Mouse (Mus musculus) forebrain, embryonic 14.5 days (tissue): ENCODE data around the gene Ctss. TPM values are rescaled to one million over a fixed set of nuclear protein-coding genes. Genes with fewer than 3 reads are reported as not detected.
A peak's percentile ranks its signal among the peaks of the same experiment; 100 is the strongest.

Source experiments
- ATAC-seq: fragments of 200-750 bp; cut with Nextera tagmentation; 2 replicates; pipeline ENCODE4 v1.8.0; 2017; ENCODE audit warnings: mild to moderate bottlenecking, moderate library complexity
- DNase-seq: peaks from one replicate; pipeline ENCODE4 v3.0.0-alpha.2; 2015; ENCODE audit warnings: low spot score
- H3K27ac ChIP-seq: fragments of 300-500 bp; sonication (generic); 2 replicates; pipeline ENCODE4 v1.5.1; 2014; ENCODE audit warnings: low read depth, mild to moderate bottlenecking, control low read depth, low read length, moderate library complexity
- H3K27me3 ChIP-seq: fragments of 300-500 bp; sonication (generic); replicated peaks from 2 replicates; pipeline ENCODE4 v1.6.1; 2014; ENCODE audit warnings: low read length, control low read depth, mixed read lengths; ENCODE audit not compliant: control insufficient read depth, insufficient read depth
- H3K36me3 ChIP-seq: fragments of 300-500 bp; sonication (generic); 2 replicates; pipeline ENCODE4 v1.6.1; 2014; ENCODE audit warnings: low read length, control low read depth; ENCODE audit not compliant: control insufficient read depth, insufficient read depth
- H3K4me1 ChIP-seq: fragments of 300-500 bp; sonication (generic); 2 replicates; pipeline ENCODE4 v1.6.1; 2014; ENCODE audit warnings: antibody characterized with exemption, low read length, control low read depth; ENCODE audit not compliant: control insufficient read depth, insufficient read depth
- H3K4me2 ChIP-seq: fragments of 300-500 bp; sonication (generic); 2 replicates; pipeline ENCODE4 v1.6.1; 2014; ENCODE audit warnings: mild to moderate bottlenecking, control low read depth, low read length
- H3K4me3 ChIP-seq: fragments of 300-500 bp; sonication (generic); 2 replicates; pipeline ENCODE4 v1.5.1; 2014; ENCODE audit warnings: low read depth, low read length, control low read depth
- H3K9ac ChIP-seq: fragments of 300-500 bp; sonication (generic); 2 replicates; pipeline ENCODE4 v1.6.1; 2014; ENCODE audit warnings: mild to moderate bottlenecking, low read length, control low read depth, moderate library complexity
- H3K9me3 ChIP-seq: fragments of 300-500 bp; sonication (generic); replicated peaks from 2 replicates; pipeline ENCODE4 v1.6.1; 2016; ENCODE audit warnings: low read length, control low read depth, mixed read lengths; ENCODE audit not compliant: control insufficient read depth
- WGBS: fragments of 180-500 bp; shearing (Covaris S2); extraction: QIAGEN DNeasy Blood & Tissue Kit; methylation state at CpG from one replicate; pipeline ENCODE4 v1.1.7; 2014; 5-methylcytosine and 5-hydroxymethylcytosine counted together
- polyA plus RNA-seq: library from polyadenylated mRNA; unstranded; fragments of >200 nt; fragmentation: Nextera tagmentation; extraction: Ambion mirVana; gene quantifications from 2 replicates; pipeline ENCODE4 v1.2.1, GENCODE M21; 2014

The Ctss gene
- polyA plus RNA-seq, 1 experiment from 2014 or later: 14.4 TPM

DNA sequence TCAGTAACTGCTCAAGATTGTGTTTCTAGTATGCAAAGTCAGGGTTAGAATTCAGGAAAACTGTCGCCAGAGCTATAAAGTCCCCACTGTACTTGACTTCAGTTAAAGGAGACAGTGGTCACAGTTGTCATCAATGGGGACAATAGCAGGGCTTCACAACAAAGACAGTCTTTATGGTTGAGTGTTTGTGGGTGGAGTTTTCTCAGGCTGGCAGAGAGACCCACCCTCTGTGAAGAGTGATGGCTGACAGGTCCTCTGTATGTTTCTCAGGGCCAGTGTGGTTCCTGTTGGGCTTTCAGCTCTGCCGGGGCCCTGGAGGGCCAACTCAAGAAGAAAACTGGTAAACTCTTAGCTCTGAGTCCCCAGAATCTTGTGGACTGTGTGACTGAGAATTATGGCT is 24.3 kb upstream of the Ctss start:
- no peaks in the 10 kb centered on the region for H3K27me3 ChIP-seq
- H3K9ac ChIP-seq: no peak overlapping the region
- DNase-seq (no peak), ATAC-seq (no peak)
- no peak overlapping the region for H3K4me3 ChIP-seq
- no peaks in the 10 kb centered on the region for H3K4me1 ChIP-seq
- H3K36me3 ChIP-seq: 0 out of 2 replicates have a peak, but pooled peaks cover 5% of the 10 kb centered on the region
- no peak overlapping the region for H3K27ac ChIP-seq
- H3K4me2 ChIP-seq: no peak overlapping the region
- H3K9me3 ChIP-seq: no peaks in the 10 kb centered on the region
- 59% methylated on average over 2 of the region's 2 CpGs for WGBS

DNA sequence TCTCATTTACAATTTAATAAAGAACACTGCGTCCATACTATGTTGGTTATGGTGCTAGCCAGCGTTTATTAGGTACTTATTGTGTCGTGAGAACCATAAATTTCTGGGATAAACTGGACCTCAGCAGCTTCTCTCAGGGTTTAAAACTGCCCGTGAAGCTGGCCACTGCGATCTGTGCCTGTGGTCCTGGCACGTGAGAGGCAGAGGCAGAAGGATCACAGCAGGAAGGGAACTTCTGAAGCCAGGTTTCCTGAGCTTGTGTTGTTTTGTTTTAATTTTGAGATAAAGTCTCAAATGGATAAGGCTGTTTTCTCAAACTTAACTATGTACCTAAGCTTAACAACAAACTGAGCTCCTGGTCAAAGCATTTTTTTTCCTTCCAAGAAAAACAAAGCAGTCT is 17.2 kb upstream of the Ctss start:
- DNase-seq: no peak
- 78% methylated on average over 6 of the region's 6 CpGs for WGBS

DNA sequence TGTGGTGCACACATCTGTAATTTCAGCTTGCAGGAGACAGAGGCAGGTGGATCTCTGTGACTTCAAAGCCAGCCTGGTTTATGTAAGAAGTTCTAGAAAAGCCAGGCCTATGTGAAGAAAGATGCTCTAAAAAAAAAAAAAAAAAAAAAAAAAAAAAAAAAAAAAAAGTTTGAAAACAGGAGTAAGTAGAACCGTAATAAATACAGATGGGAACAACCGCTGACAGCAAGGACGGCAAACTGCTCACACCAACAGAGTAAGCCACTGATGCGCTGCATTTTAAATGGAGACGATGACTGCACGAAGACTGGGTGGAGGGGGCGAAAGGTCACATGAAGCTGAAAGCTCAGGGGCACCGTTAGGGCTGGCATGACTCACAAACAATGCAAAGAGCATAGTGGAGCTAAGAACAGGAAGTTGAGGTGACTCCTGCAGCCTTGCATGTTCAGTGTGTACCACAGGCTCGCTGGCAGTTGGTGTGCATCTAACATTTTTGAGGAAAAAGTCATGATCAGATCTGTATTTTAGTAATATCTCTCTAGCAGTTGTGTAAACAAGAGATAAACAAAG is 14.9 kb upstream of the Ctss start:
- H3K4me3 ChIP-seq: no peak overlapping the region
- 86% methylated on average over 9 of the region's 9 CpGs for WGBS
- no peaks in the 10 kb centered on the region for H3K9me3 ChIP-seq
- H3K27me3 ChIP-seq: no peaks in the 10 kb centered on the region
- H3K27ac ChIP-seq: no peak overlapping the region
- ATAC-seq (no peak), DNase-seq (no peak)
- H3K9ac ChIP-seq: no peak overlapping the region
- 0 out of 2 replicates have a peak, but pooled peaks cover 2% of the 10 kb centered on the region for H3K36me3 ChIP-seq
- H3K4me1 ChIP-seq: no peaks in the 10 kb centered on the region
- H3K4me2 ChIP-seq: no peak overlapping the region

More for the DNA sequence above, 17.2 kb upstream of the Ctss start:
- Histone ChIP-seq H3K4me2 (no peak overlapping the region), H3K27ac (no peak overlapping the region), H3K27me3 (no peaks in the 10 kb centered on the region), H3K9me3 (no peaks in the 10 kb centered on the region), H3K9ac (no peak overlapping the region), H3K4me1 (no peaks in the 10 kb centered on the region), H3K4me3 (no peak overlapping the region), H3K36me3 (0 out of 2 replicates have a peak, but pooled peaks cover 5% of the 10 kb centered on the region)
- no peak for ATAC-seq

DNA sequence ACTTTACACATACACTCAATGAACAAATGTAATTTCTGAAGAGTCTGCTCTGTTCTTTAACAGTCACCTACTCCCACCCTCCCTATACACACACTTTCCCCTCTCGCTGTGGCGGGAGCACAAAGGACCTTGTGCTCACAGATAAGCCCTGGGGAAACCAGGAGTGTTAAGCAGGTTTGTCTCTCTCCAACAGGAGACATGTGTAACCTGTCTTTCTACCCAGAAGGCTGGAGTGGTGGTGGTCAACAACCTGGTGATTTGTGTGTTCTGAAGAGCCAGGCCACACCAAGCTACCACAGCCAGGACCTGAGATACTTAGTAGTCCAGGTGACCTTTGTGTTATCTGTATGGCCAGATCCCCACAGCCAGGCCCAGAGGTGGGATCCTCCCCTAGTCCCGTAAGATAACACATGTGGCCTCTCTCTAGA is 10.0 kb upstream of the Ctss start:
- no peaks in the 10 kb centered on the region for H3K9me3 ChIP-seq
- no peak overlapping the region for H3K4me3 ChIP-seq
- DNase-seq: no peak
- no peak overlapping the region for H3K9ac ChIP-seq
- no peaks in the 10 kb centered on the region for H3K4me1 ChIP-seq
- no peak overlapping the region for H3K27ac ChIP-seq
- no peak for ATAC-seq
- H3K36me3 ChIP-seq: no peaks in the 10 kb centered on the region
- H3K27me3 ChIP-seq: no peaks in the 10 kb centered on the region
- no peak overlapping the region for H3K4me2 ChIP-seq
- WGBS: 95% methylated on average over 3 of the region's 3 CpGs

DNA sequence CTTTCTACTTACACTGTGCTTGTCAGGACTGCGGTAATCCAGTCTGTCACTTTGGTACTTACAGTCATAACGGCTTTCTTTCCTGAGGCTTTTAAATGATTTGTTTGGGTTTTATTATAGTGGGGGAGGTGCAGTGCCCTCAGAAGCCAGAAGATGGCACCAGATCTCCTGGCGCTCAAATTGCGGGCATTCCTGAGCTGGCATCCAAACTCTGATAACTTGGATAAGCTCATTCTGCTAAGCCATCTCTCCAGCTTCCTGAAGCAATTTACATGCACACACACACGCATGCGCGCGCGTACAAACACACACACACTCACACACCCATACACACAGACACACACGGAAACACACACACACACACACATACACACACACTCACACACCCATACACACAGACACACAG is 9.1 kb upstream of the Ctss start:
- WGBS: 25% methylated on average over 10 of the region's 10 CpGs
- Histone ChIP-seq H3K4me2 (no peak overlapping the region), H3K36me3 (no peaks in the 10 kb centered on the region), H3K27me3 (no peaks in the 10 kb centered on the region), H3K4me3 (no peak overlapping the region), H3K4me1 (no peaks in the 10 kb centered on the region), H3K27ac (no peak overlapping the region), H3K9ac (no peak overlapping the region), H3K9me3 (no peaks in the 10 kb centered on the region)
- peak; percentile 87 for DNase-seq
- ATAC-seq: peak; percentile 70

DNA sequence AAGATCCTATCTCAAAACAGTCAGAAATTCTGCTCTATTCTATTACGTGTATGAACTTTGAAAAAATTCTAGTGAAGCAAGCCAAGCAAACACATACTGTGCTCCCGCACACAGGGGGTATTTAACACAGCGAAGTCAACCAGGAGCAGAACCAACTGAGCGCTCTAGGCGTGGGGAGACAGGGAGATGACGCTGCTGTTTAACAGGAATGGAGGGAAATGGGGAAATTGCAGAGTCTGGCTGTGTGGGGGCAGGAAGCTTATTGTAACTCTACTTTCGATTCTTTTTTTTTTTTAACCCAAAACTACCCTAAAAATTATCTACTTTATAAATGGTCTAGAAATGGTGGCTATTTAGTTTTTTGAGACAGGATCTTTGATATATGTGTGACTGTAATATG is 7.7 kb upstream of the Ctss start:
- DNase-seq (no peak), ATAC-seq (no peak)
- no peak overlapping the region for H3K4me2 ChIP-seq
- H3K27ac ChIP-seq: no peak overlapping the region
- H3K4me3 ChIP-seq: no peak overlapping the region
- H3K9me3 ChIP-seq: no peaks in the 10 kb centered on the region
- no peaks in the 10 kb centered on the region for H3K27me3 ChIP-seq
- WGBS: 87% methylated on average over 7 of the region's 7 CpGs
- no peaks in the 10 kb centered on the region for H3K4me1 ChIP-seq
- no peak overlapping the region for H3K9ac ChIP-seq
- no peaks in the 10 kb centered on the region for H3K36me3 ChIP-seq

DNA sequence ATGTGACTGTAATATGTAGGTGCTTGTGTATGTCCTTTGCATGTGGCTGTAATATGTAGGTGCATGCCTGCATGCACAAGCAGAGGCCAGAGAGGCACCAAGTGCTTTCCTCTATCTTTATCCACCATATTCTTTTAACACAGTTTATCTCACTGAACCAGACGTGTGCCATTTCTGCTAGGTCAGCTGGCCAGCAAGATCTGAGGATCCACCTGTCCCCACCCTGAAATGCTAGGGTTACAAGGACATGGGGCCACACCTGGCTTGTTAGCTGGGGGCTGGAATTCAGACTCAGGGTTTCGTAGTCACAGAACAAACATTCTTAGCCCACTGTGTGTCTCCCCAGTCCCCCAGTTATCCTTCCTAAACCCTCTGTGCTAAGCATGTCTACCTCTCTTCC is 7.3 kb upstream of the Ctss start:
- H3K4me2 ChIP-seq: no peak overlapping the region
- H3K9ac ChIP-seq: no peak overlapping the region
- no peak overlapping the region for H3K4me3 ChIP-seq
- H3K27me3 ChIP-seq: no peaks in the 10 kb centered on the region
- no peaks in the 10 kb centered on the region for H3K36me3 ChIP-seq
- ATAC-seq (no peak), DNase-seq (no peak)
- 75% methylated on average over 2 of the region's 2 CpGs for WGBS
- H3K9me3 ChIP-seq: no peaks in the 10 kb centered on the region
- no peak overlapping the region for H3K27ac ChIP-seq
- H3K4me1 ChIP-seq: no peaks in the 10 kb centered on the region

DNA sequence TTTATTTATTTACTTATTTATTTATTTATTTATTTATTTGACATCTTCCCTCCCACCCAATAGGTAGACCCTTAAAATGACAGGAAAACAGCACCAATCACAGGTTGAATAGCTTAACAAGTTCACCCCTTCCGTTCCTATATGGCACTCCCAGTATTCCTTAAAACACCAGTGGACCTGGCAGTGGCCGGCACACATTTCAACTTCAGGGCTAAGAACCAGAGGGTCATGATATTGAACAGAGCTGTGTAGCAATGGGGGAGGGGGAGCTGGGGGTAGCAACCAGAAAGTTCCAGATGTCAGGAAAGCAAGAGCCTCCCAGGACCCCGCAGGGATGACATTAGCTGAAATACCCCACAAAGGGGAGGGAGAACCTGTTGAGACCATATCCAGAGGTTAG is 6.5 kb upstream of the Ctss start:
- WGBS: 84% methylated on average over 3 of the region's 3 CpGs
- no peak overlapping the region for H3K9ac ChIP-seq
- H3K4me2 ChIP-seq: no peak overlapping the region
- H3K36me3 ChIP-seq: no peaks in the 10 kb centered on the region
- H3K27me3 ChIP-seq: no peaks in the 10 kb centered on the region
- H3K27ac ChIP-seq: no peak overlapping the region
- no peak for ATAC-seq
- no peak for DNase-seq
- H3K9me3 ChIP-seq: no peaks in the 10 kb centered on the region
- H3K4me1 ChIP-seq: no peaks in the 10 kb centered on the region
- no peak overlapping the region for H3K4me3 ChIP-seq

DNA sequence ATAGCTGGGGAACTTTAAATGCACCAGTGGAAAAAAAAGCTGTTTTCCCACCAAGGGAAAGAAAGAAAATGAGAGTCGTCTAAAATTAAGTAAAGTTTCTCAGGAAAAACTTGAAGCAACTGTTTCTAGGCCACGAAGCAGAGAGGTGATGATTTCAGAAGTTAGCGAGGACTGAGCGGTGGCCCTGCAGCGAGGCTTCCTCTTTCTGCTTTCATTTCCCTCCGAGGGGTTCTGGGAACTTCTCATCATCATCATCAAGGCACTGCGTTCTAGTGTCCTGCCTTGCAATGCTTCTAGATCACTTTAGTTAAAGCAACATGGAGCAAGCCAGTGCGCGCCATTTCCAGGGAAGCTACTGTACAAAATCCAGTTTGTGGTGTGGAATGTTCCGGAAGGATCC is 5.4 kb upstream of the Ctss start:
- H3K36me3 ChIP-seq: no peaks in the 10 kb centered on the region
- ATAC-seq (no peak), DNase-seq (no peak)
- WGBS: 89% methylated on average over 10 of the region's 10 CpGs
- no peaks in the 10 kb centered on the region for H3K4me1 ChIP-seq
- no peaks in the 10 kb centered on the region for H3K9me3 ChIP-seq
- H3K4me3 ChIP-seq: no peak overlapping the region
- no peak overlapping the region for H3K4me2 ChIP-seq
- H3K27me3 ChIP-seq: no peaks in the 10 kb centered on the region
- H3K9ac ChIP-seq: no peak overlapping the region
- no peak overlapping the region for H3K27ac ChIP-seq
